Mouse (Mus musculus) cortical plate, adult 2 months (tissue): ENCODE measurements around the gene Snx3. TPM values are rescaled to one million over a fixed set of nuclear protein-coding genes. Genes with fewer than 3 reads are reported as not detected.
A peak's percentile ranks its signal among the peaks of the same experiment; 100 is the strongest.

Experiments
- H3K27ac ChIP-seq: fragments of 200-500 bp; 2 replicates; pipeline ENCODE4 v1.5.1; 2012; ENCODE audit warnings: low read length, control low read depth, inconsistent platforms; ENCODE audit not compliant: insufficient read depth
- H3K4me1 ChIP-seq: fragments of 200-500 bp; 2 replicates; pipeline ENCODE4 v1.6.1; 2011; ENCODE audit warnings: low read length; ENCODE audit not compliant: control insufficient read depth, insufficient read depth
- H3K4me3 ChIP-seq: fragments of 200-500 bp; 2 replicates; pipeline ENCODE4 v1.5.1; 2011; ENCODE audit warnings: mild to moderate bottlenecking, low read length, control low read depth; ENCODE audit not compliant: insufficient read depth
- CTCF ChIP-seq: fragments of 200-500 bp; IDR thresholded peaks from 2 replicates; pipeline ENCODE4 v1.5.1; 2011; ENCODE audit warnings: mild to moderate bottlenecking, control low read depth, low read length; ENCODE audit not compliant: insufficient read depth; ENCODE audit errors: extremely low read depth
- POLR2A ChIP-seq: fragments of 200-500 bp; IDR thresholded peaks from 2 replicates; pipeline ENCODE4 v1.6.1; 2011; ENCODE audit warnings: mild to moderate bottlenecking, low read length, control low read depth; ENCODE audit not compliant: insufficient read depth; ENCODE audit errors: extremely low read depth
- polyA plus RNA-seq: library from polyadenylated mRNA; depleted of rRNA; stranded (reverse); fragments of >200 nt; gene quantifications from 2 replicates; pipeline ENCODE4 v1.2.3, GENCODE M21; 2012

Gene Snx3
- polyA plus RNA-seq, 1 experiment = 435 TPM

GRCm38 (mm10) chr10:42502349-42503111, 700 bp downstream of the Snx3 start:
- H3K4me3 ChIP-seq = peak overlapping the region; percentile 84
- no peaks in the 10 kb centered on the region; the same call in 1 of the 2 replicates for H3K4me1 ChIP-seq
- TF ChIP-seq POLR2A (no peak), CTCF (no peak)
- peak overlapping the region; percentile 98 for H3K27ac ChIP-seq

GRCm38 (mm10) chr10:42504096-42504710, 2.4 kb downstream of the Snx3 start:
- H3K4me1 ChIP-seq = no peaks in the 10 kb centered on the region; the same call in 1 of the 2 replicates
- TF ChIP-seq POLR2A = no peak
- TF ChIP-seq CTCF = no peak
- H3K27ac ChIP-seq = no peak overlapping the region
- no peak overlapping the region for H3K4me3 ChIP-seq

- Histone ChIP-seq H3K27ac (no peak overlapping the region), H3K4me1 (no peaks in the 10 kb centered on the region; the same call in 1 of the 2 replicates), H3K4me3 (no peak overlapping the region)
- TF ChIP-seq POLR2A = no peak
- TF ChIP-seq CTCF = no peak
These were observed 8.3 kb downstream of the Snx3 start for GRCm38 (mm10) chr10:42510141-42510540.

GRCm38 (mm10) chr10:42511184-42512135, 9.6 kb downstream of the Snx3 start:
- no peaks in the 10 kb centered on the region; the same call in 1 of the 2 replicates for H3K4me1 ChIP-seq
- TF ChIP-seq POLR2A (no peak), CTCF (no peak)
- no peak overlapping the region for H3K4me3 ChIP-seq
- H3K27ac ChIP-seq = no peak overlapping the region

GRCm38 (mm10) chr10:42514125-42514524, 12.3 kb downstream of the Snx3 start:
- TF ChIP-seq POLR2A (no peak), CTCF (no peak)
- H3K4me1 ChIP-seq = no peaks in the 10 kb centered on the region
- H3K27ac ChIP-seq = no peak overlapping the region
- no peak overlapping the region for H3K4me3 ChIP-seq

GRCm38 (mm10) chr10:42518363-42518762, 16.5 kb downstream of the Snx3 start:
- TF ChIP-seq CTCF (no peak), POLR2A (no peak)
- H3K4me1 ChIP-seq = no peaks in the 10 kb centered on the region
- no peak overlapping the region for H3K27ac ChIP-seq
- no peak overlapping the region for H3K4me3 ChIP-seq

GRCm38 (mm10) chr10:42521315-42521981, 19.6 kb downstream of the Snx3 start:
- Histone ChIP-seq H3K4me1 (no peaks in the 10 kb centered on the region), H3K27ac (no peak overlapping the region), H3K4me3 (no peak overlapping the region)
- TF ChIP-seq CTCF = no peak
- TF ChIP-seq POLR2A = no peak

GRCm38 (mm10) chr10:42522912-42523311, 21.1 kb downstream of the Snx3 start:
- no peak overlapping the region for H3K27ac ChIP-seq
- TF ChIP-seq CTCF (no peak), POLR2A (no peak)

GRCm38 (mm10) chr10:42523556-42524162, 21.8 kb downstream of the Snx3 start:
- TF ChIP-seq POLR2A = no peak
- no peak for TF ChIP-seq CTCF

More at GRCm38 (mm10) chr10:42522912-42523311, 21.1 kb downstream of the Snx3 start:
- Histone ChIP-seq H3K4me3 (no peak overlapping the region), H3K4me1 (no peaks in the 10 kb centered on the region)

More at GRCm38 (mm10) chr10:42523556-42524162, 21.8 kb downstream of the Snx3 start:
- Histone ChIP-seq H3K4me1 (no peaks in the 10 kb centered on the region), H3K27ac (no peak overlapping the region), H3K4me3 (no peak overlapping the region)
